Mouse (Mus musculus): Measurements from ENCODE around the gene Sf3a3. TPM values are rescaled to one million over a fixed set of nuclear protein-coding genes. Genes with fewer than 3 reads are reported as not detected.

Sf3a3 gene
- polyA plus RNA-seq, 2 experiments: 42.1 to 59.2 TPM

- no peak overlapping the region for H3K27ac ChIP-seq
- H3K9ac ChIP-seq (replicated peaks): no peak overlapping the region
- peaks cover 61% of the 10 kb centered on the region for H3K36me3 ChIP-seq (replicated peaks; ENCODE audit: control insufficient read depth, insufficient read depth, low read depth)
- DNase-seq (ENCODE audit: low read depth in 3 of 3, low spot score in 3 of 3) (no peak), ATAC-seq (ENCODE audit: insufficient read depth) (no peak)
- TF ChIP-seq EP300 (IDR thresholded peaks at IDR 0.05; ENCODE audit: low read depth): no peak
- TF ChIP-seq CTCF (IDR thresholded peaks at IDR 0.05; ENCODE audit: low read depth): no peak
- H3K4me1 ChIP-seq (replicated peaks; ENCODE audit: control insufficient read depth in 2 of 2, insufficient read depth in 2 of 2, low read length in 1 of 2): peaks cover 4 to 10% of the 10 kb centered on the region in 2 experiments
- 84% methylated on average over 4 of the region's 4 CpGs for WGBS (ENCODE audit: insufficient replicate concordance)
- H3K27me3 ChIP-seq (ENCODE audit: control insufficient read depth, insufficient read depth, low read length): no peaks in the 10 kb centered on the region
- H3K9me3 ChIP-seq (ENCODE audit: control insufficient read depth, low read length): no peaks in the 10 kb centered on the region
- no peak overlapping the region for H3K4me3 ChIP-seq (ENCODE audit: insufficient read depth in 1 of 2, low read depth in 2 of 2, low read length in 2 of 2)
- H3K4me2 ChIP-seq (ENCODE audit: low read depth): no peak overlapping the region
Measured at GRCm38 (mm10) chr4:124719101-124719500, 4.5 kb downstream of the Sf3a3 start.

- H3K9me3 ChIP-seq (ENCODE audit: control insufficient read depth, low read length): no peaks in the 10 kb centered on the region
- TF ChIP-seq EP300 (IDR thresholded peaks at IDR 0.05; ENCODE audit: low read depth): no peak
- TF ChIP-seq CTCF (IDR thresholded peaks at IDR 0.05; ENCODE audit: low read depth): no peak
- DNase-seq (ENCODE audit: low read depth in 3 of 3, low spot score in 3 of 3) (no peak), ATAC-seq (ENCODE audit: insufficient read depth) (no peak)
- H3K27me3 ChIP-seq (ENCODE audit: control insufficient read depth, insufficient read depth, low read length): no peaks in the 10 kb centered on the region
- H3K27ac ChIP-seq: no peak overlapping the region
- peaks cover 89% of the 10 kb centered on the region for H3K36me3 ChIP-seq (replicated peaks; ENCODE audit: control insufficient read depth, insufficient read depth, low read depth)
- no peaks in the 10 kb centered on the region for H3K4me1 ChIP-seq (replicated peaks; ENCODE audit: control insufficient read depth in 2 of 2, insufficient read depth in 2 of 2, low read length in 1 of 2)
- WGBS (ENCODE audit: insufficient replicate concordance): 90% methylated on average over 6 of the region's 6 CpGs
- no peak overlapping the region for H3K9ac ChIP-seq (replicated peaks)
- no peak overlapping the region for H3K4me3 ChIP-seq (ENCODE audit: insufficient read depth in 1 of 2, low read depth in 2 of 2, low read length in 2 of 2)
- H3K4me2 ChIP-seq (ENCODE audit: low read depth): no peak overlapping the region
Measured at GRCm38 (mm10) chr4:124726121-124726520, 11.5 kb downstream of the Sf3a3 start.

- H3K4me2 ChIP-seq (ENCODE audit: low read depth): no peak overlapping the region
- no peaks in the 10 kb centered on the region for H3K27me3 ChIP-seq (ENCODE audit: control insufficient read depth, insufficient read depth, low read length)
- ATAC-seq (ENCODE audit: insufficient read depth): no peak
- WGBS (ENCODE audit: insufficient replicate concordance): 74% methylated on average over 2 of the region's 2 CpGs
- H3K36me3 ChIP-seq (replicated peaks; ENCODE audit: control insufficient read depth, insufficient read depth, low read depth): peaks cover 2% of the 10 kb centered on the region; the same call in 1 of the 2 replicates
- no peak overlapping the region for H3K4me3 ChIP-seq (ENCODE audit: insufficient read depth in 1 of 2, low read depth in 2 of 2, low read length in 2 of 2)
- no peak overlapping the region for H3K27ac ChIP-seq
- TF ChIP-seq EP300 (IDR thresholded peaks at IDR 0.05; ENCODE audit: low read depth) (no peak), CTCF (IDR thresholded peaks at IDR 0.05; ENCODE audit: low read depth) (no peak)
- H3K4me1 ChIP-seq (replicated peaks; ENCODE audit: control insufficient read depth in 2 of 2, insufficient read depth in 2 of 2, low read length in 1 of 2): peaks cover 0 to 6% of the 10 kb centered on the region in 2 experiments; a peak in 3 of 4 replicates
- H3K9ac ChIP-seq (replicated peaks): no peak overlapping the region
- DNase-seq (ENCODE audit: low read depth in 3 of 3, low spot score in 3 of 3): no peak
- H3K9me3 ChIP-seq (ENCODE audit: control insufficient read depth, low read length): no peaks in the 10 kb centered on the region
Measured at GRCm38 (mm10) chr4:124736952-124737351, 22.4 kb downstream of the Sf3a3 start.

GRCm38 (mm10) chr4:124737486-124737885 lies 22.9 kb downstream of the Sf3a3 start:
- Histone ChIP-seq H3K4me3 (ENCODE audit: insufficient read depth in 1 of 2, low read depth in 2 of 2, low read length in 2 of 2) (no peak overlapping the region), H3K36me3 (replicated peaks; ENCODE audit: control insufficient read depth, insufficient read depth, low read depth) (no peaks in the 10 kb centered on the region), H3K4me1 (replicated peaks; ENCODE audit: control insufficient read depth in 2 of 2, insufficient read depth in 2 of 2, low read length in 1 of 2) (peaks cover 0 to 8% of the 10 kb centered on the region in 2 experiments; a peak in 3 of 4 replicates), H3K27ac (no peak overlapping the region), H3K9me3 (ENCODE audit: control insufficient read depth, low read length) (no peaks in the 10 kb centered on the region), H3K27me3 (ENCODE audit: control insufficient read depth, insufficient read depth, low read length) (no peaks in the 10 kb centered on the region), H3K9ac (replicated peaks) (no peak overlapping the region), H3K4me2 (ENCODE audit: low read depth) (no peak overlapping the region)
- no peak for TF ChIP-seq EP300 (IDR thresholded peaks at IDR 0.05; ENCODE audit: low read depth)
- DNase-seq (ENCODE audit: low read depth in 3 of 3, low spot score in 3 of 3) (no peak), ATAC-seq (ENCODE audit: insufficient read depth) (no peak)
- whole genome bisulfite sequencing (ENCODE audit: insufficient replicate concordance): 62% methylated on average over 5 of the region's 5 CpGs

- TF ChIP-seq EP300 (IDR thresholded peaks at IDR 0.05; ENCODE audit: low read depth) (no peak), CTCF (IDR thresholded peaks at IDR 0.05; ENCODE audit: low read depth) (peak; percentile 48)
- Histone ChIP-seq H3K9me3 (ENCODE audit: control insufficient read depth, low read length) (no peaks in the 10 kb centered on the region), H3K4me2 (ENCODE audit: low read depth) (no peak overlapping the region), H3K27me3 (ENCODE audit: control insufficient read depth, insufficient read depth, low read length) (no peaks in the 10 kb centered on the region), H3K4me1 (replicated peaks; ENCODE audit: control insufficient read depth in 2 of 2, insufficient read depth in 2 of 2, low read length in 1 of 2) (peaks cover 0 to 9% of the 10 kb centered on the region in 2 experiments; a peak in 3 of 4 replicates), H3K4me3 (ENCODE audit: insufficient read depth in 1 of 2, low read depth in 2 of 2, low read length in 2 of 2) (no peak overlapping the region), H3K27ac (no peak overlapping the region), H3K9ac (replicated peaks) (no peak overlapping the region), H3K36me3 (replicated peaks; ENCODE audit: control insufficient read depth, insufficient read depth, low read depth) (no peaks in the 10 kb centered on the region)
- no peak for DNase-seq (ENCODE audit: low read depth in 3 of 3, low spot score in 3 of 3)
- WGBS (ENCODE audit: insufficient replicate concordance): 41% methylated on average over 4 of the region's 4 CpGs
- ATAC-seq (ENCODE audit: insufficient read depth): no peak
Measured at GRCm38 (mm10) chr4:124738013-124738412, 23.4 kb downstream of the Sf3a3 start.
